Mouse (Mus musculus): Measurements from ENCODE around the gene Kat14.

DNA sequence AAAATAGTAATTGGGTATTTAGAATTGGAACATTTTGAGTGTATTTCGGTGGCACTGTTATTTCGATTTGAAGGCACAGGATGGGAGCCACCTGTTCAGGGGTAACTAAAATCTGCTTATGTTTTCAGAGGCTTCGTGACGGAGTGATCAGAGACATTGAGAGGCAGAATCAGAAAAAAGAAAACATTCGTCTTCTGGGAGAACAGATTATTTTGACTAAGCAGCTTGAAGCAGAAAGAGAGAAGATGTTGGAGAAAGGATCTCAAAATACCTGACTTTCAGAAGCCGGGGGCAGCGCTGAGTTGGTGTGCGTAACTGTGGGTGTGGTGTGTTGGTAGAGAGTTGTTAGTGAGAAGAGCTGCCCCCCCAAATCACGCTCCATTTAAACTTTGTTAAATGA lies 4.3 kb downstream of the Kat14 start:
- TF ChIP-seq CTCF (IDR thresholded peaks at IDR 0.05), result no peak
- no peak for TF ChIP-seq EP300 (IDR thresholded peaks at IDR 0.05)

Measured in lung, postnatal 0 days (tissue).